Mouse (Mus musculus) stomach, embryonic 16.5 days (tissue): ENCODE results near the gene Pole4. TPM values are rescaled to one million over a fixed set of nuclear protein-coding genes. Genes with fewer than 3 reads are reported as not detected.
"Not testable (repeated sequence)": the region's sequence is repeated elsewhere in the genome, so short reads cannot be mapped to it uniquely, and the experiment has no call there.

Source experiments
- ATAC-seq: fragments of 200-750 bp; cut with Nextera tagmentation; 2 replicates; pipeline ENCODE4 v1.8.0; 2017; ENCODE audit warnings: moderate number of reproducible peaks, moderate TSS enrichment; ENCODE audit not compliant: insufficient read depth, low FRiP score
- H3K27ac ChIP-seq: fragments of 300-500 bp; sonication (generic); 2 replicates; pipeline ENCODE4 v1.5.1; 2014; ENCODE audit warnings: low read length
- H3K27me3 ChIP-seq: fragments of 300-500 bp; sonication (generic); 2 replicates; pipeline ENCODE4 v1.6.1; 2014; ENCODE audit warnings: low read length, control low read depth, mixed read lengths; ENCODE audit not compliant: control insufficient read depth, insufficient read depth
- H3K36me3 ChIP-seq: fragments of 300-500 bp; sonication (generic); 2 replicates; pipeline ENCODE4 v1.6.1; 2014; ENCODE audit warnings: low read length; ENCODE audit not compliant: control insufficient read depth, insufficient read depth
- H3K4me1 ChIP-seq: fragments of 300-500 bp; sonication (generic); 2 replicates; pipeline ENCODE4 v1.6.1; 2014; ENCODE audit warnings: low read length, control low read depth, mixed read lengths; ENCODE audit not compliant: control insufficient read depth, insufficient read depth
- H3K4me2 ChIP-seq: fragments of 300-500 bp; sonication (generic); 2 replicates; pipeline ENCODE4 v1.6.1; 2014; ENCODE audit warnings: low read depth, low read length, mixed read lengths
- H3K4me3 ChIP-seq: fragments of 300-500 bp; sonication (generic); replicated peaks from 2 replicates; pipeline ENCODE4 v1.5.1; 2014; ENCODE audit warnings: mild to moderate bottlenecking, low read length
- H3K9ac ChIP-seq: fragments of 300-500 bp; sonication (generic); 2 replicates; pipeline ENCODE4 v1.6.1; 2014; ENCODE audit warnings: low read length
- H3K9me3 ChIP-seq: fragments of 300-500 bp; sonication (generic); replicated peaks from 2 replicates; pipeline ENCODE4 v1.6.1; 2016; ENCODE audit warnings: low read length, control low read depth; ENCODE audit not compliant: control insufficient read depth
- WGBS: fragments of 180-500 bp; shearing (Covaris S2); extraction: QIAGEN DNeasy Blood & Tissue Kit; methylation state at CpG from one replicate; pipeline ENCODE4 v1.1.7; 2014; 5-methylcytosine and 5-hydroxymethylcytosine counted together
- polyA plus RNA-seq: library from polyadenylated mRNA; unstranded; fragments of >200 nt; fragmentation: Nextera tagmentation; extraction: Ambion mirVana; gene quantifications from 2 replicates; pipeline ENCODE4 v1.2.1, GENCODE M21; 2015

Gene Pole4
- polyA plus RNA-seq, 1 experiment from 2014 or later: 94.1 TPM

DNA sequence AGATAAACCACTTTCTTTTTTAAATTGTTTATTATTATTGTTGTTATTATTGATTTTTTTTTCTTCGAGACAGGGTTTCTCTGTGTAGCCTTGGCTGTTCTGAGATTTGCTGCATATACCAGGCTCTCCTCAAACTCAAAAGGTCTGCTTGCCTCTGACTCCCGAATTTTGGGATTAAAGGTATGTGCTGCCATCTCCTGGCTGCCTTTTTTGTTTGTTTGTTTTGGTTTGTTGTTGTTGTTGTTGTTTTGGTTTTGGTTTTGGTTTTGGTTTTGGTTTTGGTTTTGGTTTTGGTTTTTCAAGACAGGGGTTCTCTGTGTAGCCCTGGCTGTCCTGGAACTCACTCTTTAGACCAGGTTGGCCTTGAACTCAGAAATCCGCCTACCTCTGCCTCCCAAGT lies 27.5 kb downstream of the Pole4 start:
- H3K36me3 ChIP-seq, H3K9me3 ChIP-seq, ATAC-seq: not testable (repeated sequence)

DNA sequence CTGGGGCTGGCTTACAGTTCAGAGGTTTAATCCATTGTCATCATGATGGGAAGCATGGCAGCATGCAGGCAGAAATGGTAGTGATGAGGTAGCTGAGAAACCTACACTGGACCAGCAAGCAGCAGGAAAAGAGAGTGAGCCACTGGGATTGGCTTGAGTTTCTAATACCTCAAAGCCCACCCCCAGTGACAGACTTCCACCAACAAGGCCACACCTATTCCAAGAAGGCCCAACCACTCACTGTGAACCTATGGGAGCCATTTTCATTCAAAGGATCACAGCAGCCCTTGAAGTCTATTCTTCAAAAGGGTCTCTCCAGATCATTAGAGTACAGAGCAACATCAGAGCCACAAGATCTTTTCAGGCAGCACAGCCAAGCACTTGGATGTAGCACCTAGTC lies 38.7 kb downstream of the Pole4 start:
- Histone ChIP-seq H3K9me3 (no peaks in the 10 kb centered on the region), H3K36me3 (no peaks in the 10 kb centered on the region), H3K4me2 (no peak overlapping the region), H3K9ac (no peak overlapping the region), H3K4me1 (no peaks in the 10 kb centered on the region), H3K27me3 (no peaks in the 10 kb centered on the region), H3K4me3 (no peak overlapping the region), H3K27ac (no peak overlapping the region)
- no peak for ATAC-seq

More for the DNA sequence above, 27.5 kb downstream of the Pole4 start:
- H3K9ac ChIP-seq, H3K27ac ChIP-seq, H3K4me1 ChIP-seq, H3K27me3 ChIP-seq, H3K4me3 ChIP-seq, H3K4me2 ChIP-seq: not testable (repeated sequence)
- 71% methylated on average over 3 of the region's 3 CpGs for WGBS

DNA sequence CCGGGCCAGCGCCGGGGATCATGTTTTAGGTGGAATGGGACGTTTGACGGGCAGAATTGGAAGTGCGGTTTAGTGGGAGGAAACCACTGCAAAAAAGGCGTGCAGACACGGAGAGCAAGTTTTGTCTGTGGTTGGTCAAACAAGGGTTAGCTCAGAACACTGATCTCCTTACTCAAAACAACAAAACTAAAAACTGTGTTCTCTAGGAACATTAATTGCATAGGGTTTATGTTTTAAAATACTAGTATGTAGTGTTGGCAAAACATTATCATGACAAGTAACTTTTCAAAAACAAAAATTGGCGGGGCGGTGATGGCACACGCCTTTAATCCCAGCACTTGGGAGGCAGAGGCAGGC lies 52.0 kb downstream of the Pole4 start:
- no peak for ATAC-seq
- Histone ChIP-seq H3K4me2 (peak overlapping the region; percentile 58), H3K9ac (peak overlapping the region; percentile 86), H3K4me1 (peaks cover 4% of the 10 kb centered on the region), H3K9me3 (no peaks in the 10 kb centered on the region), H3K36me3 (0 out of 2 replicates have a peak, but pooled peaks cover 3% of the 10 kb centered on the region), H3K27me3 (no peaks in the 10 kb centered on the region), H3K27ac (peak overlapping the region; percentile 91), H3K4me3 (peak overlapping the region; percentile 69)
- WGBS: 31% methylated on average over 11 of the region's 11 CpGs

DNA sequence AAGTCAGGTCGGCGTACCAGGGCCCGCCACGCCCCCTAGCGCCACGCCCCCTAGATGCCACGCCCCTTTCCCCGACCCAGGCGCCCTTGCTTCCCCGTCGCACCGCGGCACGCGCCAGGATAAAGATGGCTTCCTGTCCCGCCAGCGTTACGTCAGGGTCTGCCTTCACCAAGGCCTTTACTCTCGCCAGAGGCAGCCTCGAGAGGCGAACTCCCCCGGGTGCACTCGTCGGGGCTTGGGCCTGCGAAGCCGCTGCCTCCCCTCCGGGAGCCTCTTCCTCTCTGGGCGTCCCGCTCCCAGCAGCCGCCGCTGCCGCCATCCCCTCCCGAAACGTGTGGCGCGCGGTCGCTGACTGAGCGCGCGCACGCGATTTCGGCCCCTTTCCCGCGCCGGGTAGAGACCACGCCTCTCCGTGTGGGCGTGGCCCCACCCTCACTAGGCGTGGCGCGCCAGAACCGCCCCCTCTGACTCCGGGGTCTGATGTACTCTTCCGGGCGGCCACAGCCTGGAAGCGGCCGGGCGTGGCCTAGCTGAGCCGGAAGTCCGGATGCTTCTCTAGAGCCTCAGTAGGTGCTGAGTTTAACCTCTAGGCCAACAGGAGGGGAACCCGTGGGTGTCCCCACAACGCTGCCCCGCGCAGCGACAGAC lies 52.5 kb downstream of the Pole4 start:
- peak overlapping the region; percentile 58 for H3K4me2 ChIP-seq
- peak; percentile 100 for ATAC-seq
- peaks cover 6% of the 10 kb centered on the region for H3K4me1 ChIP-seq
- peak overlapping the region; percentile 91 for H3K27ac ChIP-seq
- peak overlapping the region; percentile 69 for H3K4me3 ChIP-seq
- H3K9ac ChIP-seq: peak overlapping the region; percentile 86
- WGBS: under 1% methylated on average over 67 of the region's 67 CpGs
- H3K9me3 ChIP-seq: no peaks in the 10 kb centered on the region
- no peaks in the 10 kb centered on the region for H3K27me3 ChIP-seq
- H3K36me3 ChIP-seq: 0 out of 2 replicates have a peak, but pooled peaks cover 3% of the 10 kb centered on the region

DNA sequence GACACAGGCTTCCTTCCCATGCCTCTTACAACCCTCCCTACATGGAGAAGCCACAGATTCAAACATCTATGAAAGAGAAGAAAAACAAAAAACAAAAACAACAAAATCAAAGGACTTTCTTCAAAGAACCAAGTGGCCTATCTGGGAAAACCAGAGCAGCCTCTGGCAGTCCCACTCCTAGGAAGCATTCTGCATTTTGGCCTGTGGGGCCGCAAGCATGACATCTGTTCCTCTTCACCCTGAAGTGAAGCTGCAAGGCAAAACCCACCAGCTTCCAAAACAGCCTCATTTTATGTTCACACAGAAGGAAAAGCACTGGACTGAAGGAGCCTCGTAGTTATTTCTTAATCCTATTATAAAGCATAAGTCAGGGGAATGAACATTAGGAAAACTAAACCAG lies 56.1 kb downstream of the Pole4 start:
- Histone ChIP-seq H3K9me3 (no peaks in the 10 kb centered on the region), H3K4me2 (no peak overlapping the region), H3K9ac (0 out of 2 replicates have a peak overlapping the region, but pooled peaks have one; percentile 1), H3K27me3 (no peaks in the 10 kb centered on the region), H3K36me3 (0 out of 2 replicates have a peak, but pooled peaks cover 5% of the 10 kb centered on the region), H3K4me1 (peaks cover 6% of the 10 kb centered on the region), H3K4me3 (no peak overlapping the region), H3K27ac (no peak overlapping the region)
- 46% methylated on average over 2 of the region's 2 CpGs for WGBS
- no peak for ATAC-seq

DNA sequence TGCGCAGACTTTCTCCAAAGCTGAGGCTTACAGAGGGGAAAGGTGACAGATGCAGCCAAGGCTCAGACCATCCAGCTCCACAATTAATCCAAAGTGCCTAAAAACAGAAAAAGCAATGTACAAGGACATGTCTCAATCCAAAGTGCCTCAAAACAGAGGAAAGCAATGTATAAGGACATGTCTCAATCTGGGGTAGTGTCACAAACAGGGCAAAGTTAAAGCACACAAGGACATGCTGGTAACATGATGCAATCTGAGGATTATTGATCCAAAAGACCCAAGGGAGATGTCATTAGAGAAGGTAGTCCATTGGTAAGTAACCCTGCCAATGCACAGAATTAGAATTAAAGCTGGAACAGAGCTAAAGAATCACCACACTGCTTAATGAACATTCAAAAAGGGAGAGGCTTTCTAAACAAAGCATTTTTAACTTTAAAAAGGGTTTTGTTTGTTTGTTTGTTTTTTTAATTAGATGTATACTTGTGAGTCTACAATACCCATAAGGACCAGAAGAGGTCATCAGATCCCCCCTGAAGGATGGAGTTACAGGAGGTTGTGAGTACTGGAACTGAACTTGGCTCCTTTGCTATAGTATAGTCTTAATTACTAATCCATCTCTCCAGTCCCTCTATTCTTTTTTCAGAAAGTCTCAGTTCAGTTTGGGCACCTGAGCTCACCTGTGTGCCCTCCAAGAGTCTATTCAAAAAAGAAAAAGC lies 57.1 kb downstream of the Pole4 start:
- Histone ChIP-seq H3K9me3 (no peaks in the 10 kb centered on the region), H3K27me3 (no peaks in the 10 kb centered on the region), H3K4me1 (peaks cover 6% of the 10 kb centered on the region), H3K4me2 (no peak overlapping the region), H3K4me3 (no peak overlapping the region), H3K27ac (no peak overlapping the region), H3K36me3 (0 out of 2 replicates have a peak, but pooled peaks cover 5% of the 10 kb centered on the region), H3K9ac (no peak overlapping the region)
- no peak for ATAC-seq
- WGBS: 83% methylated on average over 1 of the region's 1 CpGs

DNA sequence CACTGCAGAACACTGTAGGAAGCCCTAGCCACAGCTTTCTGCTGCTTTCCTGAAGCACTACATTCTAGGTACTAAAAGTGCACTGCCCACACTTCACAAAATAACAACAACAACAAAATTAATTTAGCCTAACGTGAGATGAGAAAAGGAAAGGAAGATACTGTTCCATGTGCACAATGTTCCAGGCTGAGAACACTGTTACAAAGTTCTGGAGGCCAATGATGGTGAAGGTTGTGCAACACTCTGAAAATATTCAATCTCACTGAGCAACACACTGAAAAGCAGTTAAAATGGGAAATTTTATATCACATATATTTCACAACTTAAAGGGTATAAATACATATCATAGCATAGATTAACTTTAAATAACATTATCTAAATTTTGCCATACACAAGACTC lies 58.2 kb downstream of the Pole4 start:
- no peak for ATAC-seq
- 94% methylated on average over 1 of the region's 1 CpGs for WGBS
- peaks cover 6% of the 10 kb centered on the region for H3K4me1 ChIP-seq

DNA sequence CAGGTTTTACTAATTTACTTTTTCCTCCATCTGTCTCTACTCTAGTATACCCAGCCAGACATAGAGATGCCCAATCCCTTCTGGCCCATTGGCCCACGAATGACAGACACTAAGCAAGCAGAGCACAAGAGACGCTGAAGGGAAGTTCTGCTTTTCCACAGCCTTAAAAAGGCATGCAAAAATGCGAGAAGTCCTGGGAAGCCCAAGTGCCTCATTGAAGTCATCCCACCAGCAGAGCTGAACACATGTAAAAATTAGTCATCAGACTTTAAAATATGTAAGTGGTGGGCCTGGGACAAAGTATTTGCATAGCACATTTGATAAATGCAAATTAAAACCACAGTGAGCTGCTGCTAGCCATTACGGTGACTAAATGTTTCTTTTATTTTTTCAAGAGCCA lies 65.1 kb downstream of the Pole4 start:
- no peak for ATAC-seq
- Histone ChIP-seq H3K4me3 (no peak overlapping the region), H3K9ac (no peak overlapping the region), H3K27me3 (no peaks in the 10 kb centered on the region), H3K9me3 (no peaks in the 10 kb centered on the region), H3K27ac (no peak overlapping the region), H3K4me1 (no peaks in the 10 kb centered on the region), H3K4me2 (no peak overlapping the region), H3K36me3 (no peaks in the 10 kb centered on the region)
- WGBS: 80% methylated on average over 4 of the region's 4 CpGs

More for the DNA sequence above, 58.2 kb downstream of the Pole4 start:
- H3K4me3 ChIP-seq: no peak overlapping the region
- no peak overlapping the region for H3K4me2 ChIP-seq
- no peak overlapping the region for H3K9ac ChIP-seq
- H3K9me3 ChIP-seq: no peaks in the 10 kb centered on the region
- no peaks in the 10 kb centered on the region for H3K27me3 ChIP-seq
- 0 out of 2 replicates have a peak, but pooled peaks cover 5% of the 10 kb centered on the region for H3K36me3 ChIP-seq
- no peak overlapping the region for H3K27ac ChIP-seq

DNA sequence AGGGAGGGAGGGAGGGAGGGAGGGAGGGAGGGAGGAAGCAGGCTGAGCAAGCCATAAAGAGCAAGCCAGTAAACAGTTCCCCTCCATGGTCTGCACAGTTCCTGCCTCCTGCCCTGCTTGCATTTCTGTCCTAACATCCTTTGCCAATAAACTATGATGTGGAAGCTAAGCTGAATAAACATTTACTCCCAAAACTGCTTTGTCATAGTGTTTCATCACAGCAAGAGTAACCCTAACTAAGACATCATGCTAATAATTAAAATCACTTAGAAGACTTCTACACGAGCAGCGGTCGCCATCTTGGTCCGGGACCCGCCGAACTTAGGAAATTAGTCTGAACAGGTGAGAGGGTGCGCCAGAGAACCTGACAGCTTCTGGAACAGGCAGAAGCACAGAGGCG lies 79.8 kb downstream of the Pole4 start:
- not testable (repeated sequence) for H3K9ac ChIP-seq, H3K27me3 ChIP-seq, H3K36me3 ChIP-seq, H3K27ac ChIP-seq, H3K9me3 ChIP-seq, ATAC-seq, H3K4me2 ChIP-seq, H3K4me3 ChIP-seq, H3K4me1 ChIP-seq
- WGBS: 98% methylated on average over 6 of the region's 8 CpGs
